Mouse (Mus musculus): ENCODE data around the gene Pip4p1. TPM values are rescaled to one million over a fixed set of nuclear protein-coding genes. Genes with fewer than 3 reads are reported as not detected.
"Not testable (repeated sequence)": the region's sequence is repeated elsewhere in the genome, so short reads cannot be mapped to it uniquely, and the experiment has no call there.

Gene Pip4p1
- 59.4 and 68.4 TPM in 2 replicates for polyA plus RNA-seq (2014; fragmentation: Nextera tagmentation; extraction: Ambion mirVana)

DNA sequence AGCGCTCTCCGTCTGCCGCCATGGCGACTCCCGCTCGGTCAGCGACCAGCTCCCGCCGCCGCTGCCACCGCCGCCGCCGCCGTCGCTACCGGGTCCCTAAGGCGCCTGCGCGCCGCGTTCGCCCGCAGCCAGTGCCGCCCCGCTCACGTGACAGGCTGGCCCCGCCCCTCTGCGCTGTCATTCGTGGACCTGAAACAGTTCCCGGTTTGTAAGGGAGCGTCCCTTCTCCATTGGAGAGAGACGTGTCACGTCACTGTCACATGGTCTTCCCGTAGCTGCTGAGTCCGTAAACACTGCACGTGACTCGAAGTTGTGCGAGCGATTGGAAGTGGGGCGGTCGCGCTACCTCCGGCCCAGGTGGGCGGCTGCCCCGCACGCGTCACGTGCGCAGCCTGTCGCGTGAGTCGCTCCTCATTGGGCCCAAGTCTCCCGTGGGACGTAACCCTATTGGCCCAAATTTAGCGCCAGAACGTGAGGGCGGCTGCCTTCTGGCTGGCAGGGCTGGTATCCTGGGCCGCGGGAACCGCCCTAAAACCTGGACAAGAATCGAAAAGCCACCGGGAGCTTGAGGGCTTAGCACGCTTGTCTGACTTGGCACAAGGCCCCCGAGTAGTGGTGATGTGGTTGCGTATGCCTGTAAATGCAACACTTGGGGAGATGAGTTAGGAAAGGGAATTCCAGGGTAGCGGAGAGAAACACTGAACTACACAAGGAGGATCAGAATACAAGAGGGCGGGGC is at the start of gene Pip4p1, which contains the start of gene Pnp:
Gene Pip4p1, minus strand, starts transcription at position 103 of the 739 bp plus-strand sequence.
Gene Pnp, plus strand, starts transcription at position 329 of the 739 bp plus-strand sequence.
- Histone ChIP-seq H3K27ac (ENCODE audit: low read depth, low read length) (peak within 1 kb of the TSS; percentile 81), H3K36me3 (ENCODE audit: control insufficient read depth, insufficient read depth, low read length) (peaks cover 12% of the 10 kb centered on the region), H3K4me1 (ENCODE audit: control insufficient read depth, insufficient read depth, low read length) (peaks cover 10% of the 10 kb centered on the region), H3K4me2 (ENCODE audit: low read depth) (peak within 1 kb of the TSS; percentile 87), H3K9ac (ENCODE audit: low read length) (peak within 1 kb of the TSS; percentile 90), H3K9me3 (ENCODE audit: control insufficient read depth, low read length) (no peaks in the 10 kb centered on the region), H3K4me3 (ENCODE audit: low read depth, low read length) (peak within 1 kb of the TSS; percentile 77), H3K27me3 (ENCODE audit: control insufficient read depth, insufficient read depth, low read length) (no peaks in the 10 kb centered on the region)
- ATAC-seq (ENCODE audit: insufficient read depth, low FRiP score, low TSS enrichment) (peak; percentile 100), DNase-seq (ENCODE audit: low spot score) (peak; percentile 97)
- under 1% methylated on average over 68 of the region's 68 CpGs for WGBS

DNA sequence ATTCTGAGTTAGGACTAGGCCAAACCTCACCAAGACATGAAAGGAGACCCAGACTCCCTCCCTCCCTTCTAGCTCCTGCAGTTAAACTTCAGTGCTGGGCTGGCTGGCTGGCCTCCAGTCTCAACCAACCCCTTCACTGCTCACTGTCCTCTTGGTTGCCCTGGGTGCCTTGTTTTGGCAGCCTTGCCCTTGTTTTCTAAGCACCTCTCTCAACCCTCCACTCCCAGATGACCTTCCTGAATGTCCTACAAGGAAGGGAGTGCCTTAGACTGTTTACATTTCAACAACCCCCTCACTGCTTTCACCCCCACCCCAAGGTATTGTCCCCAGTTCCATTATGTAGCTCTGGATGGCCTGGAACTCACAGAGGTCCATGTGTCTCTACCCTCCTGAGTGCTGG is 49.0 kb upstream of the Pip4p1 start:
- Histone ChIP-seq H3K4me1 (ENCODE audit: control insufficient read depth, insufficient read depth, low read length) (no peaks in the 10 kb centered on the region), H3K9ac (ENCODE audit: low read length) (no peak overlapping the region), H3K36me3 (ENCODE audit: control insufficient read depth, insufficient read depth, low read length) (no peaks in the 10 kb centered on the region), H3K27ac (ENCODE audit: low read depth, low read length) (no peak overlapping the region), H3K9me3 (ENCODE audit: control insufficient read depth, low read length) (no peaks in the 10 kb centered on the region), H3K4me3 (ENCODE audit: low read depth, low read length) (no peak overlapping the region), H3K27me3 (ENCODE audit: control insufficient read depth, insufficient read depth, low read length) (no peaks in the 10 kb centered on the region), H3K4me2 (ENCODE audit: low read depth) (no peak overlapping the region)
- ATAC-seq (ENCODE audit: insufficient read depth, low FRiP score, low TSS enrichment) (no peak), DNase-seq (ENCODE audit: low spot score) (no peak)

GRCm38 (mm10) chr14:50978451-50978850 is 47.8 kb upstream of the Pip4p1 start:
- not testable (repeated sequence) for H3K27me3 ChIP-seq (ENCODE audit: control insufficient read depth, insufficient read depth, low read length); H3K4me2 ChIP-seq (ENCODE audit: low read depth); ATAC-seq (ENCODE audit: insufficient read depth, low FRiP score, low TSS enrichment); H3K27ac ChIP-seq (ENCODE audit: low read depth, low read length); H3K9me3 ChIP-seq (ENCODE audit: control insufficient read depth, low read length); H3K4me1 ChIP-seq (ENCODE audit: control insufficient read depth, insufficient read depth, low read length); H3K9ac ChIP-seq (ENCODE audit: low read length); H3K36me3 ChIP-seq (ENCODE audit: control insufficient read depth, insufficient read depth, low read length); H3K4me3 ChIP-seq (ENCODE audit: low read depth, low read length); DNase-seq (ENCODE audit: low spot score)
- WGBS, result 88% methylated on average over 6 of the region's 6 CpGs

DNA sequence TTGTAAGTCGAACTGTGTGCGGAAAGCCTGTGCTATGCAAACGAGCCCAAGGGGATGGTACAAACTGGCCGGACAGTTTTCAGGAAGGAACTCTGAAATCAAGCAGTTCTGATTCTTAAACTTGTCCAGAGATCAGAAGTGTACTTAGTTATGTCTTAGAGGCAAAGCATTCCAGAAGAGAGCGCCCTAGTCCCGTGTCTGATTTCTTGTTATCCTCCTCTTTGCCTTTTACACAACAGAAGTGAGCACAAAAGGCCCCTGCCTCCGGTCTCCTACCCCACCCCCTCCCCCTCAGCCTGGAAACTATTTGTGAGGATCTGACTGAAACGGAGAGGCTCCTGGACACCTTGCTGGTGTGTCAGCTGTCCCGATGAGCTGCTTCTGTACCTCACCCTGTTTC is 46.0 kb upstream of the Pip4p1 start:
- no peak for ATAC-seq (ENCODE audit: insufficient read depth, low FRiP score, low TSS enrichment)
- peak; percentile 18 for DNase-seq (ENCODE audit: low spot score)
- H3K27me3 ChIP-seq (ENCODE audit: control insufficient read depth, insufficient read depth, low read length), result no peaks in the 10 kb centered on the region
- H3K4me2 ChIP-seq (ENCODE audit: low read depth), result no peak overlapping the region
- H3K9me3 ChIP-seq (ENCODE audit: control insufficient read depth, low read length), result no peaks in the 10 kb centered on the region
- H3K4me1 ChIP-seq (ENCODE audit: control insufficient read depth, insufficient read depth, low read length), result no peaks in the 10 kb centered on the region
- H3K4me3 ChIP-seq (ENCODE audit: low read depth, low read length), result no peak overlapping the region
- WGBS, result 21% methylated on average over 9 of the region's 9 CpGs
- no peak overlapping the region for H3K27ac ChIP-seq (ENCODE audit: low read depth, low read length)
- no peaks in the 10 kb centered on the region for H3K36me3 ChIP-seq (ENCODE audit: control insufficient read depth, insufficient read depth, low read length)
- peak overlapping the region; percentile 9; the same call in 1 of the 2 replicates for H3K9ac ChIP-seq (ENCODE audit: low read length)

DNA sequence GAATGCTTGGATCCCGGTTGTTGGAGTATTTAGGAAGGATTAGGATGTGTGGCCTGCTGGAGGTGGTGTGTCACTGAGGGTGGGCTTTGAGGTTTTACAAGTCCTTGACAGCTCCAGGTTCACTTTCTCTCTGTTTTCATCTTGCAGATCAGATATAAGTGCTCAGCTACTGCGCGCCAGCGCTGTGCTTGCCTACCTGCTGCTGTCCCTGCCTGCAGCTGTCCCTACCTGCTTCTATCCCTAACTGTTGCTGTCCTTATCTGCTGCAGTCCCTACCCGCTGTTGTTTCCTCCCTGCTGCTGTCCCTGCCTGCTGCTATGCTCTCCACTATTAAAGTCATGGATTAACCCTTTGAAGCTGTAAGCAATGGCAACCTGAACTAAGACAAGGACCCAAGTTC is 44.3 kb upstream of the Pip4p1 start:
- 73% methylated on average over 5 of the region's 5 CpGs for WGBS

GRCm38 (mm10) chr14:50973700-50974099 is 43.0 kb upstream of the Pip4p1 start:
- Histone ChIP-seq H3K4me2 (ENCODE audit: low read depth) (no peak overlapping the region), H3K27ac (ENCODE audit: low read depth, low read length) (no peak overlapping the region), H3K4me1 (ENCODE audit: control insufficient read depth, insufficient read depth, low read length) (no peaks in the 10 kb centered on the region), H3K9me3 (ENCODE audit: control insufficient read depth, low read length) (no peaks in the 10 kb centered on the region), H3K36me3 (ENCODE audit: control insufficient read depth, insufficient read depth, low read length) (no peaks in the 10 kb centered on the region), H3K4me3 (ENCODE audit: low read depth, low read length) (no peak overlapping the region), H3K27me3 (ENCODE audit: control insufficient read depth, insufficient read depth, low read length) (no peaks in the 10 kb centered on the region), H3K9ac (ENCODE audit: low read length) (no peak overlapping the region)
- WGBS, result 42% methylated on average over 4 of the region's 4 CpGs
- DNase-seq (ENCODE audit: low spot score), result no peak
- ATAC-seq (ENCODE audit: insufficient read depth, low FRiP score, low TSS enrichment), result no peak

More for the DNA sequence above, 44.3 kb upstream of the Pip4p1 start:
- Histone ChIP-seq H3K9me3 (ENCODE audit: control insufficient read depth, low read length) (no peaks in the 10 kb centered on the region), H3K27me3 (ENCODE audit: control insufficient read depth, insufficient read depth, low read length) (no peaks in the 10 kb centered on the region), H3K4me2 (ENCODE audit: low read depth) (no peak overlapping the region), H3K27ac (ENCODE audit: low read depth, low read length) (no peak overlapping the region), H3K9ac (ENCODE audit: low read length) (no peak overlapping the region), H3K4me3 (ENCODE audit: low read depth, low read length) (no peak overlapping the region), H3K36me3 (ENCODE audit: control insufficient read depth, insufficient read depth, low read length) (no peaks in the 10 kb centered on the region), H3K4me1 (ENCODE audit: control insufficient read depth, insufficient read depth, low read length) (no peaks in the 10 kb centered on the region)
- ATAC-seq (ENCODE audit: insufficient read depth, low FRiP score, low TSS enrichment), result no peak
- DNase-seq (ENCODE audit: low spot score), result no peak

GRCm38 (mm10) chr14:50973054-50973453 is 42.4 kb upstream of the Pip4p1 start:
- not testable (repeated sequence) for H3K27ac ChIP-seq (ENCODE audit: low read depth, low read length); H3K4me1 ChIP-seq (ENCODE audit: control insufficient read depth, insufficient read depth, low read length); ATAC-seq (ENCODE audit: insufficient read depth, low FRiP score, low TSS enrichment); H3K9me3 ChIP-seq (ENCODE audit: control insufficient read depth, low read length); DNase-seq (ENCODE audit: low spot score); H3K4me3 ChIP-seq (ENCODE audit: low read depth, low read length); H3K36me3 ChIP-seq (ENCODE audit: control insufficient read depth, insufficient read depth, low read length); H3K9ac ChIP-seq (ENCODE audit: low read length); H3K27me3 ChIP-seq (ENCODE audit: control insufficient read depth, insufficient read depth, low read length); H3K4me2 ChIP-seq (ENCODE audit: low read depth)
- 91% methylated on average over 5 of the region's 5 CpGs for WGBS

DNA sequence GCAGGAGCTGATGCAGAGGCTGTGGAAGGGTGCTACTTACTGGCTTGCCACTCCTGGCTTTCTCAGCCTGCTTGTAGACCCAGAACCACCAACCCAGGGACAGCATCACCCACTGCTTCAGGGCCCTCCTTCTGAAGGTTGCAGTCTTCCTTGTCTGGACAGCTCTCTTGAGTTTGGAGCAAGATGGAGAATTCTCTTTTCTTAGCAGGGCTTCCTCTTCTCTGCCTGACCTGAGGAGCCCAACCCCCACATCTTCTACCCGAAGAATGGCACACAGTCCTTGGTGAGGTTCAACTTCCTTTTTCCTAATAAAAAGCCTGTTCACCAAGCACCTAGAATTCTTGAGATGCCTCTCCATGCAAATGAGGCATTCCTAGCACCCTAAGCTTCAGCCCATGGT is 40.2 kb upstream of the Pip4p1 start:
- no peaks in the 10 kb centered on the region for H3K36me3 ChIP-seq (ENCODE audit: control insufficient read depth, insufficient read depth, low read length)
- H3K4me2 ChIP-seq (ENCODE audit: low read depth), result no peak overlapping the region
- WGBS, result 81% methylated on average over 1 of the region's 1 CpGs
- H3K4me3 ChIP-seq (ENCODE audit: low read depth, low read length), result no peak overlapping the region
- no peaks in the 10 kb centered on the region for H3K9me3 ChIP-seq (ENCODE audit: control insufficient read depth, low read length)
- H3K27me3 ChIP-seq (ENCODE audit: control insufficient read depth, insufficient read depth, low read length), result no peaks in the 10 kb centered on the region
- H3K4me1 ChIP-seq (ENCODE audit: control insufficient read depth, insufficient read depth, low read length), result no peaks in the 10 kb centered on the region
- ATAC-seq (ENCODE audit: insufficient read depth, low FRiP score, low TSS enrichment), result no peak
- DNase-seq (ENCODE audit: low spot score), result no peak
- no peak overlapping the region for H3K27ac ChIP-seq (ENCODE audit: low read depth, low read length)
- H3K9ac ChIP-seq (ENCODE audit: low read length), result no peak overlapping the region
